Mouse (Mus musculus): ENCODE results near the gene Mlph. TPM values are rescaled to one million over a fixed set of nuclear protein-coding genes. Genes with fewer than 3 reads are reported as not detected.

Gene Mlph
- polyA plus RNA-seq (2014; fragmentation: Illumina TruSeq; extraction: RNeasy Lipid Tissue Mini Kit (QIAGEN cat#74804); ENCODE audit: low read depth, low replicate concordance): 44.8 TPM

GRCm38 (mm10) chr1:90914948-90915569, at the start of gene Mlph:
TSS of gene Mlph (plus strand) at chr1:90915085.

GRCm38 (mm10) chr1:90952808-90953207, 37.9 kb downstream of the Mlph start, which contains the start of gene Prlh:
TSS of gene Prlh (plus strand) at chr1:90953108.

GRCm38 (mm10) chr1:90969347-90969784, 54.5 kb downstream of the Mlph start, which contains the start of gene Rab17:
TSS of gene Rab17 (minus strand) at chr1:90969661.

GRCm38 (mm10) chr1:90998268-90998890, 83.5 kb downstream of the Mlph start, which contains the start of gene Lrrfip1:
TSS of gene Lrrfip1 (plus strand) at chr1:90998737.

Other genes with a start within 250 kb of the Mlph start
- 68.9 TPM for gene Col6a3, start 71.1 kb upstream of the Mlph start, polyA plus RNA-seq (2014; fragmentation: Illumina TruSeq; extraction: RNeasy Lipid Tissue Mini Kit (QIAGEN cat#74804); ENCODE audit: low read depth, low replicate concordance)
- not detected for gene Prlh, start 38.0 kb downstream of the Mlph start, polyA plus RNA-seq (2014; fragmentation: Illumina TruSeq; extraction: RNeasy Lipid Tissue Mini Kit (QIAGEN cat#74804); ENCODE audit: low read depth, low replicate concordance)
- gene Rab17, start 54.6 kb downstream of the Mlph start, polyA plus RNA-seq (2014; fragmentation: Illumina TruSeq; extraction: RNeasy Lipid Tissue Mini Kit (QIAGEN cat#74804); ENCODE audit: low read depth, low replicate concordance): 7.7 TPM
- gene Lrrfip1, start 83.7 kb downstream of the Mlph start, polyA plus RNA-seq (2014; fragmentation: Illumina TruSeq; extraction: RNeasy Lipid Tissue Mini Kit (QIAGEN cat#74804); ENCODE audit: low read depth, low replicate concordance): 18.1 TPM
- 0.88 TPM for gene Rbm44, start 230.0 kb downstream of the Mlph start, polyA plus RNA-seq (2014; fragmentation: Illumina TruSeq; extraction: RNeasy Lipid Tissue Mini Kit (QIAGEN cat#74804); ENCODE audit: low read depth, low replicate concordance)